Comparison of ENCODE assay signal across 8 mouse cellular contexts in the genomic region with DNA sequence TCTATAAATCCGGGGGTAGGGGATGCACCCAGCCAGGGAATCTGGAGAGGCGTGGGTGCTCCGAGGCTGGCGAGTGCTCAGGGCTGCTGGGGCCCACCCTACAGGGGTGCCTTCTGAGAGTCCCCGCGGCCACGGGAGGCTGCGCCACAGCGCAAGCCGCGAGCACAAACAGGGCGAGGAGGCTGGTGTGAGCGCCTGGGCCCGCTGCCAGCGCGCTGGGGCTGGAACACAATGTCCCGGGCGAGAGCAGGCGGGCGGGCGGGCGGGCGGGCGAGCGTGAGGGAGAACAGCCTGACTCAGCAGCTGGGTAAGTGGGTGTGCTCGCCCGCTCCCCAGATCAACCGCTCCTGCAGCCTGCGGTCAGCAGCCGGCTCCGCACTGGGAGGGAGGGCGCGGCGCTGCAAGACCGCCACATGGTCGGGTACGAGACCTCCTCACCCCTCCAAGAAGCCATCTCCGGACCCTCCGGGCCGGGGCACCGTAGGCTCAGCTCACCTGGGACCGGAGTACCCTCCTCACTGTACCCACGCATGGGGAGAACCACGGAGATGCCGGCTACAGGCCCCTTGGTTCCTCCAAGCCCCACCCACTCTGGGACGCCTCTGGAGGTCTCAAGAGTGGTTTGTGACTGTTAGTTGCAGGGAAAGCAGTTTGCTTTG. TPM values are rescaled to one million over a fixed set of nuclear protein-coding genes. Genes with fewer than 3 reads are reported as not detected.
DNase-seq lines count a peak whose midpoint lies in the region; ATAC-seq and TF ChIP-seq lines count a peak whose summit lies in the region.

No protein-coding gene starts in this region.

- no peaks in the 10 kb centered on the region; the same call in 1 of the 2 replicates for H3K79me2 ChIP-seq in MEL (ENCODE audit: control insufficient read depth, insufficient read depth, low read length, poor library complexity)

- H3K4me2 ChIP-seq in hindbrain, embryonic 13.5 days: peak overlapping the region; percentile 86

- 2% methylated on average over 44 of the region's 46 CpGs for WGBS in cerebellum, adult 2 months
- under 1% methylated on average over 45 of the region's 46 CpGs for WGBS in hindbrain, embryonic 13.5 days

- H3K27me3 ChIP-seq in MEL (ENCODE audit: control insufficient read depth in 1 of 2, insufficient read depth in 2 of 2, low read length in 2 of 2): no peaks in the 10 kb centered on the region
- no peaks in the 10 kb centered on the region for H3K27me3 ChIP-seq in cerebellum, adult 2 months (ENCODE audit: control insufficient read depth, insufficient read depth, low read length)
- H3K27me3 ChIP-seq in hindbrain, embryonic 13.5 days: peaks cover 43% of the 10 kb centered on the region

- peak overlapping the region; percentile 89 for H3K27ac ChIP-seq in MEL (ENCODE audit: control insufficient read depth, low read depth, low read length)
- H3K27ac ChIP-seq in cerebellum, adult 2 months (ENCODE audit: insufficient read depth, low read length): peak overlapping the region; percentile 14; the same call in 1 of the 2 replicates
- peak overlapping the region; percentile 82 for H3K27ac ChIP-seq in hindbrain, embryonic 13.5 days

- peak in 1 of 2 experiments; percentile 55; a peak in 2 of 4 replicates for TF ChIP-seq POLR2A in MEL (IDR thresholded peaks at IDR 0.05; ENCODE audit: control insufficient read depth in 1 of 2, insufficient read depth in 1 of 2, low read depth in 1 of 2, low read length in 2 of 2, poor library complexity in 1 of 2)
- no peak for TF ChIP-seq POLR2A in cerebellum, adult 2 months (IDR thresholded peaks at IDR 0.05; ENCODE audit: borderline replicate concordance, insufficient read depth, low read length)

- H3K9ac ChIP-seq in MEL (ENCODE audit: control insufficient read depth, low read depth, low read length, poor library complexity, severe bottlenecking): peak overlapping the region; percentile 75
- H3K9ac ChIP-seq in hindbrain, embryonic 13.5 days: peak overlapping the region; percentile 77

- peak; percentile 84 for DNase-seq in MEL (ENCODE audit: low read depth, low spot score)
- peak; percentile 83 to 84 for DNase-seq in cerebellum, adult 2 months
- DNase-seq in frontal cortex, adult 2 months (ENCODE audit: extremely low spot score in 1 of 2, low spot score in 1 of 2): peak; percentile 69 to 87
- peak; percentile 89 to 91 for DNase-seq in layer of hippocampus, postnatal 36 days
- DNase-seq in lung, postnatal 14 days: peak; percentile 96
- DNase-seq in right cerebral cortex, adult 2 months (ENCODE audit: low spot score in 2 of 2): peak; percentile 87 to 88
- peak; percentile 82 for DNase-seq in urinary bladder, adult 2 months (ENCODE audit: low spot score)

- peak overlapping the region; percentile 52 to 87 for H3K4me3 ChIP-seq in MEL (ENCODE audit: control insufficient read depth in 1 of 2, insufficient read depth in 1 of 2, low read depth in 2 of 2, low read length in 2 of 2)
- H3K4me3 ChIP-seq in cerebellum, adult 2 months (replicated peaks; ENCODE audit: insufficient read depth, low read depth, low read length): peak overlapping the region; percentile 61
- H3K4me3 ChIP-seq in hindbrain, embryonic 13.5 days: peak overlapping the region; percentile 48

- peak; percentile 66 for ATAC-seq in hindbrain, embryonic 13.5 days (ENCODE audit: low FRiP score)

- no peak; a peak in 2 of 4 replicates for TF ChIP-seq EP300 in MEL (IDR thresholded peaks at IDR 0.05; ENCODE audit: low read depth in 1 of 2, low read length in 2 of 2)

- peaks cover 0 to 32% of the 10 kb centered on the region in 2 experiments; a peak in 3 of 4 replicates for H3K4me1 ChIP-seq in MEL (ENCODE audit: control insufficient read depth in 1 of 2, insufficient read depth in 2 of 2, low read length in 2 of 2)
- H3K4me1 ChIP-seq in cerebellum, adult 2 months (ENCODE audit: control insufficient read depth, insufficient read depth, low read length): peaks cover 3% of the 10 kb centered on the region; the same call in 1 of the 2 replicates
- peaks cover 29% of the 10 kb centered on the region for H3K4me1 ChIP-seq in hindbrain, embryonic 13.5 days (replicated peaks)

- no peak for TF ChIP-seq RAD21 in MEL (IDR thresholded peaks at IDR 0.05; ENCODE audit: low read depth, low read length)

- H3K9me3 ChIP-seq in MEL (replicated peaks; ENCODE audit: insufficient read depth, low read length): no peaks in the 10 kb centered on the region
- no peaks in the 10 kb centered on the region for H3K9me3 ChIP-seq in hindbrain, embryonic 13.5 days

- TF ChIP-seq CTCF in MEL (IDR thresholded peaks at IDR 0.05 in 2 of 3, conservative IDR thresholded peaks at IDR 0.05 in 1 of 3; ENCODE audit: control insufficient read depth in 1 of 3, insufficient read depth in 1 of 3, low read depth in 2 of 3, low read length in 3 of 3, poor library complexity in 1 of 3, severe bottlenecking in 1 of 3): no peak
- no peak for TF ChIP-seq CTCF in cerebellum, adult 2 months (IDR thresholded peaks at IDR 0.05; ENCODE audit: borderline replicate concordance, insufficient read depth, low read depth, low read length)

- H3K36me3 ChIP-seq in MEL (ENCODE audit: control insufficient read depth in 1 of 2, insufficient read depth in 2 of 2, low read length in 2 of 2): peaks cover 0 to 14% of the 10 kb centered on the region in 2 experiments; a peak in 2 of 4 replicates
- H3K36me3 ChIP-seq in hindbrain, embryonic 13.5 days: no peaks in the 10 kb centered on the region

TF ChIP-seq in MEL, 35 proteins besides CTCF, POLR2A, EP300 and RAD21 (continues in another document):
- TF ChIP-seq MAX (IDR thresholded peaks at IDR 0.05; ENCODE audit: low read length) (peak; percentile 46), GABPA (IDR thresholded peaks at IDR 0.05; ENCODE audit: low read depth, low read length) (no peak), NELFE (IDR thresholded peaks at IDR 0.05; ENCODE audit: low read depth, low read length) (peak; percentile 39; the same call in 1 of the 2 replicates), POLR2AphosphoS2 (IDR thresholded peaks at IDR 0.05; ENCODE audit: low read length) (0 out of 2 replicates have a peak, but pooled peaks have one; percentile 29), SIN3A (IDR thresholded peaks at IDR 0.05; ENCODE audit: low read length) (peak; percentile 51; the same call in 1 of the 2 replicates), ZMIZ1 (IDR thresholded peaks at IDR 0.05; ENCODE audit: low read depth, low read length) (peak; percentile 66; the same call in 1 of the 2 replicates), MYC (IDR thresholded peaks at IDR 0.05; ENCODE audit: low read depth, low read length) (peak; percentile 26; the same call in 1 of the 2 replicates), E2F4 (IDR thresholded peaks at IDR 0.05; ENCODE audit: borderline replicate concordance, low read depth, low read length) (no peak), MXI1 (IDR thresholded peaks at IDR 0.05; ENCODE audit: low read depth, low read length) (peak; percentile 51; the same call in 1 of the 2 replicates)

RNA-seq across cellular contexts. Expression of a gene that starts 0.8 kb away (rescaled TPM):
- 16.5 and 16.6 TPM in 2 replicates for total RNA-seq in MEL (2012; rRNA removed)
- 100 to 1,000 TPM in 1 of 2 experiments, 10 to 100 TPM in 1; 44.3 to 184 TPM for polyA plus RNA-seq in MEL (2012; ENCODE audit: insufficient read depth in 1 of 2, insufficient read length in 2 of 2, low read depth in 1 of 2, low replicate concordance in 2 of 2, missing spikeins in 1 of 2)
- polyA plus RNA-seq in cerebellum, adult 2 months (2012; rRNA removed): 8.6 and 8.9 TPM in 2 replicates
- 16.3 and 18.9 TPM in 2 replicates for polyA plus RNA-seq in frontal cortex, adult 2 months (2012; rRNA removed)
- 24.8 and 27.2 TPM in 2 replicates for polyA plus RNA-seq in hindbrain, embryonic 13.5 days (2015; fragmentation: Nextera tagmentation; extraction: Ambion mirVana)
- 10 to 100 TPM; 67.0 to 92.3 TPM for total RNA-seq in layer of hippocampus, postnatal 36 days (2021)
- polyA plus RNA-seq in urinary bladder, adult 2 months (2012; rRNA removed): 13.5 and 22.6 TPM in 2 replicates

RNA-seq across cellular contexts. Expression of a gene that starts 12.5 kb away (rescaled TPM):
- total RNA-seq in MEL (2012; rRNA removed): not detected in 2 replicates
- polyA plus RNA-seq in MEL (2012; ENCODE audit: insufficient read depth in 1 of 2, insufficient read length in 2 of 2, low read depth in 1 of 2, low replicate concordance in 2 of 2, missing spikeins in 1 of 2): under 1 TPM in 1 of 2 experiments, not detected in 1; 0.15 TPM
- not detected in 2 replicates for polyA plus RNA-seq in cerebellum, adult 2 months (2012; rRNA removed)
- not detected in 2 replicates for polyA plus RNA-seq in frontal cortex, adult 2 months (2012; rRNA removed)
- not detected in 2 replicates for polyA plus RNA-seq in hindbrain, embryonic 13.5 days (2015; fragmentation: Nextera tagmentation; extraction: Ambion mirVana)
- not detected for total RNA-seq in layer of hippocampus, postnatal 36 days (2021)
- not detected in 2 replicates for polyA plus RNA-seq in urinary bladder, adult 2 months (2012; rRNA removed)

RNA-seq across cellular contexts. Expression of a gene that starts 31.1 kb away (rescaled TPM):
- not detected in 2 replicates for total RNA-seq in MEL (2012; rRNA removed)
- polyA plus RNA-seq in MEL (2012; ENCODE audit: insufficient read depth in 1 of 2, insufficient read length in 2 of 2, low read depth in 1 of 2, low replicate concordance in 2 of 2, missing spikeins in 1 of 2): not detected
- polyA plus RNA-seq in cerebellum, adult 2 months (2012; rRNA removed): not detected in 2 replicates
- polyA plus RNA-seq in frontal cortex, adult 2 months (2012; rRNA removed): not detected in 2 replicates
- not detected in 2 replicates for polyA plus RNA-seq in hindbrain, embryonic 13.5 days (2015; fragmentation: Nextera tagmentation; extraction: Ambion mirVana)
- total RNA-seq in layer of hippocampus, postnatal 36 days (2021): not detected
- polyA plus RNA-seq in urinary bladder, adult 2 months (2012; rRNA removed): not detected in 2 replicates

RNA-seq across cellular contexts. Expression of a gene that starts 42.5 kb away (rescaled TPM):
- not detected in 2 replicates for total RNA-seq in MEL (2012; rRNA removed)
- polyA plus RNA-seq in MEL (2012; ENCODE audit: insufficient read depth in 1 of 2, insufficient read length in 2 of 2, low read depth in 1 of 2, low replicate concordance in 2 of 2, missing spikeins in 1 of 2): not detected
- polyA plus RNA-seq in cerebellum, adult 2 months (2012; rRNA removed): 0.28 TPM in 1 of 2 replicates, not detected in the other
- polyA plus RNA-seq in frontal cortex, adult 2 months (2012; rRNA removed): 0.18 TPM in 1 of 2 replicates, not detected in the other
- 0.58 TPM in 1 of 2 replicates, not detected in the other for polyA plus RNA-seq in hindbrain, embryonic 13.5 days (2015; fragmentation: Nextera tagmentation; extraction: Ambion mirVana)
- not detected for total RNA-seq in layer of hippocampus, postnatal 36 days (2021)
- polyA plus RNA-seq in urinary bladder, adult 2 months (2012; rRNA removed): 0.32 and 0.46 TPM in 2 replicates

RNA-seq across cellular contexts. Expression of a gene that starts 57.4 kb away (rescaled TPM):
- total RNA-seq in MEL (2012; rRNA removed): not detected in 2 replicates
- polyA plus RNA-seq in MEL (2012; ENCODE audit: insufficient read depth in 1 of 2, insufficient read length in 2 of 2, low read depth in 1 of 2, low replicate concordance in 2 of 2, missing spikeins in 1 of 2): under 1 TPM in 1 of 2 experiments, not detected in 1; 0.19 TPM
- polyA plus RNA-seq in cerebellum, adult 2 months (2012; rRNA removed): 17.8 and 20.4 TPM in 2 replicates
- 8.4 and 8.5 TPM in 2 replicates for polyA plus RNA-seq in frontal cortex, adult 2 months (2012; rRNA removed)
- 6.4 and 7.2 TPM in 2 replicates for polyA plus RNA-seq in hindbrain, embryonic 13.5 days (2015; fragmentation: Nextera tagmentation; extraction: Ambion mirVana)
- 1 to 10 TPM; 3.6 to 4.0 TPM for total RNA-seq in layer of hippocampus, postnatal 36 days (2021)
- polyA plus RNA-seq in urinary bladder, adult 2 months (2012; rRNA removed): 0.12 and 0.18 TPM in 2 replicates

Comparison
In these comparisons a context has a peak if more than half of its experiments do, and no peak if none do; other contexts are left out.
1. Peak in every context shown above with its lines: DNase-seq, ATAC-seq, H3K4me3 ChIP-seq and H3K27ac ChIP-seq.
2. H3K27ac ChIP-seq: peak in every context shown above with its lines; median percentile 89 in MEL; 82 in hindbrain, embryonic 13.5 days; 14 in cerebellum, adult 2 months.